ENCODE assay signal across 8 mouse cellular contexts in the genomic region with DNA sequence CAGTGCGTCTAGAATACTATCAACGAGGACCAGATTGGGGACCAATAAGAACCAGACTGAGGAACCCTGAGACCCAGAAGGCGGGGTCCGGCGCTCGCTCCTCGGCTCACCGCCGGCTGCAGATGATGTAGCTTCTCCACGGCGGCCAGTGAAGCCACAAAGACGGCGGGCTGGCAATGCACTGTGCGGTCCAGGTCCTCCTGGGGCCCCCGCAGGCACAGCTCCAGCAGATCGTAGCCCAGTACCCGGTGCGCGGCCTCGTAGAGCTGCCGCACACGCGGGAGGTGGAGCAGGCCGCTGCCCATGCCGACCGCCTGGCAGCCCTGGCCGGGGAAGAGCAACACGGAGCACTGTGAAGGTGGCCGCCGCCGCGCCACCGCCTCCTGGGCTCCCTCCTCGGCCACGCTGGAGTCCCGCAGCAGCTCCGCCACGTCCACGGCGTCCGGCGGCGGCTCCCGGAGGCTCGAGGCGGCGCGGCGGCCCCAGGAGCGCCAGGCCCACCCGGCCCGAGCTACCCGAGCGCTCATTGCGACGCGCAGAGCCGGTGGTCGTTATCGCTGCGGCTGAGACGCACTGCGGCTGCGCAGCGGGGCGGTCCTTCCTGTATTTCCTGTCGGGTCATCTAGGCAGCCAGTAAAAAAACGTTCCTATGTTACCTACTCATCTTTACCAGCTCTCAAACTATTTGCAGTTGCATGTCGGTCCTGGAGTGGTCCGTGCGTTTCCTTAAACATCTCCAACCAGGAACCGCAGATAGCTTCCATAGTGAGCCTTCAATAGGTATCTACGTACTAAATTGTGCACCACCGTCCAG. TPM values are rescaled to one million over a fixed set of nuclear protein-coding genes. Genes with fewer than 3 reads are reported as not detected.
A peak's percentile ranks its signal among the peaks of the same experiment; 100 is the strongest.
DNase-seq lines count a peak whose midpoint lies in the region; ATAC-seq lines count a peak whose summit lies in the region.

No protein-coding gene starts in this region.

- H3K4me2 ChIP-seq in intestine, embryonic 14.5 days (ENCODE audit: low read length) = peak overlapping the region; percentile 80

- DNase-seq in adrenal gland, adult 2 months = peak; percentile 93
- DNase-seq in embryo, embryonic 11 days = peak; percentile 93
- peak; percentile 80 for DNase-seq in gastrocnemius, postnatal 25 days
- peak; percentile 92 for DNase-seq in intestine, embryonic 14.5 days (ENCODE audit: low spot score)
- peak; percentile 84 to 91 for DNase-seq in left cerebral cortex, postnatal 10 days (ENCODE audit: extremely low spot score in 1 of 2, low spot score in 2 of 2)
- peak; percentile 93 to 94 for DNase-seq in right cerebral cortex, postnatal 10 days (ENCODE audit: low spot score in 2 of 2)
- DNase-seq in urinary bladder, postnatal 14 days (ENCODE audit: low spot score) = peak; percentile 87

- peak; percentile 88 for ATAC-seq in intestine, embryonic 14.5 days (replicated peaks; ENCODE audit: low FRiP score, low TSS enrichment, low read depth)
- ATAC-seq in megakaryocyte progenitor cell, adult 5-6 weeks (replicated peaks; ENCODE audit: poor library complexity) = peak; percentile 92

- peak overlapping the region; percentile 90 for H3K27ac ChIP-seq in intestine, embryonic 14.5 days (ENCODE audit: low read depth)

- intact Hi-C loops in left cerebral cortex, postnatal 10 days (cut with DNase I) = no loop called here

- H3K36me3 ChIP-seq in intestine, embryonic 14.5 days (ENCODE audit: control insufficient read depth, insufficient read depth, low read length) = peaks cover 23% of the 10 kb centered on the region

- H3K9ac ChIP-seq in intestine, embryonic 14.5 days (ENCODE audit: low read length) = peak overlapping the region; percentile 86

- under 1% methylated on average over 74 of the region's 74 CpGs for WGBS in intestine, embryonic 14.5 days

- H3K4me3 ChIP-seq in intestine, embryonic 14.5 days (ENCODE audit: low read depth, low read length) = peak overlapping the region; percentile 91

- H3K27me3 ChIP-seq in intestine, embryonic 14.5 days (replicated peaks; ENCODE audit: control insufficient read depth, insufficient read depth, low read length) = no peaks in the 10 kb centered on the region

- H3K4me1 ChIP-seq in intestine, embryonic 14.5 days (replicated peaks; ENCODE audit: control insufficient read depth, insufficient read depth, low read length) = 0 out of 2 replicates have a peak, but pooled peaks cover 5% of the 10 kb centered on the region

- no peaks in the 10 kb centered on the region for H3K9me3 ChIP-seq in intestine, embryonic 14.5 days (ENCODE audit: control insufficient read depth, low read length)

RNA-seq across cellular contexts. Expression of a gene that starts 8.0 kb away (rescaled TPM):
- 100 to 1,000 TPM; 298 to 606 TPM for total RNA-seq in adrenal gland, adult 2 months (2021)
- polyA plus RNA-seq in adrenal gland, adult 2 months (2012; rRNA removed) = 1,564 and 1,830 TPM in 2 replicates
- 10 to 100 TPM; 21.2 to 34.5 TPM for total RNA-seq in gastrocnemius, postnatal 25 days (2021)
- polyA plus RNA-seq in intestine, embryonic 14.5 days (2014; fragmentation: Nextera tagmentation; extraction: Ambion mirVana) = 95.1 and 107 TPM in 2 replicates
- 1 to 10 TPM; 2.6 to 2.9 TPM for total RNA-seq in left cerebral cortex, postnatal 10 days (2021)
- 123 and 129 TPM in 2 replicates for total RNA-seq in megakaryocyte progenitor cell, adult 5-6 weeks (2015)
- total RNA-seq in megakaryocyte progenitor cell, adult 5-6 weeks (2017) = 70.4 and 103 TPM in 2 replicates

RNA-seq across cellular contexts. Expression of a gene that starts 8.2 kb away (rescaled TPM):
- total RNA-seq in adrenal gland, adult 2 months (2021) = 10 to 100 TPM; 26.2 to 45.8 TPM
- 86.0 and 113 TPM in 2 replicates for polyA plus RNA-seq in adrenal gland, adult 2 months (2012; rRNA removed)
- total RNA-seq in gastrocnemius, postnatal 25 days (2021) = 10 to 100 TPM; 18.6 to 21.4 TPM
- 41.1 and 41.6 TPM in 2 replicates for polyA plus RNA-seq in intestine, embryonic 14.5 days (2014; fragmentation: Nextera tagmentation; extraction: Ambion mirVana)
- 10 to 100 TPM; 33.8 to 38.3 TPM for total RNA-seq in left cerebral cortex, postnatal 10 days (2021)
- total RNA-seq in megakaryocyte progenitor cell, adult 5-6 weeks (2015) = 13.2 and 17.6 TPM in 2 replicates
- total RNA-seq in megakaryocyte progenitor cell, adult 5-6 weeks (2017) = 15.3 and 16.3 TPM in 2 replicates

RNA-seq across cellular contexts. Expression of a gene that starts 28.7 kb away (rescaled TPM):
- 1 to 10 TPM; 3.2 to 7.3 TPM for total RNA-seq in adrenal gland, adult 2 months (2021)
- 9.1 and 11.4 TPM in 2 replicates for polyA plus RNA-seq in adrenal gland, adult 2 months (2012; rRNA removed)
- total RNA-seq in gastrocnemius, postnatal 25 days (2021) = 1 to 10 TPM in 1 of 2 experiments, under 1 TPM in 1; 0.59 to 1.3 TPM
- polyA plus RNA-seq in intestine, embryonic 14.5 days (2014; fragmentation: Nextera tagmentation; extraction: Ambion mirVana) = 5.1 and 6.0 TPM in 2 replicates
- not detected for total RNA-seq in left cerebral cortex, postnatal 10 days (2021)
- 0.15 TPM in 1 of 2 replicates, not detected in the other for total RNA-seq in megakaryocyte progenitor cell, adult 5-6 weeks (2015)
- 0.25 TPM in 1 of 2 replicates, not detected in the other for total RNA-seq in megakaryocyte progenitor cell, adult 5-6 weeks (2017)

RNA-seq across cellular contexts. Expression of a gene that starts 39.6 kb away (rescaled TPM):
- total RNA-seq in adrenal gland, adult 2 months (2021) = 10 to 100 TPM; 31.7 to 46.2 TPM
- 47.4 and 48.0 TPM in 2 replicates for polyA plus RNA-seq in adrenal gland, adult 2 months (2012; rRNA removed)
- 1 to 10 TPM; 4.2 to 4.9 TPM for total RNA-seq in gastrocnemius, postnatal 25 days (2021)
- polyA plus RNA-seq in intestine, embryonic 14.5 days (2014; fragmentation: Nextera tagmentation; extraction: Ambion mirVana) = 36.2 and 40.3 TPM in 2 replicates
- total RNA-seq in left cerebral cortex, postnatal 10 days (2021) = 10 to 100 TPM; 19.1 to 19.2 TPM
- total RNA-seq in megakaryocyte progenitor cell, adult 5-6 weeks (2015) = 17.0 and 20.8 TPM in 2 replicates
- 10.9 and 11.6 TPM in 2 replicates for total RNA-seq in megakaryocyte progenitor cell, adult 5-6 weeks (2017)

RNA-seq across cellular contexts. Expression of a gene that starts 44.7 kb away (rescaled TPM):
- total RNA-seq in adrenal gland, adult 2 months (2021) = 10 to 100 TPM in 1 of 2 experiments, 1 to 10 TPM in 1; 7.4 to 13.6 TPM
- polyA plus RNA-seq in adrenal gland, adult 2 months (2012; rRNA removed) = 4.5 and 4.7 TPM in 2 replicates
- total RNA-seq in gastrocnemius, postnatal 25 days (2021) = 1 to 10 TPM; 2.2 to 6.3 TPM
- 12.6 and 15.3 TPM in 2 replicates for polyA plus RNA-seq in intestine, embryonic 14.5 days (2014; fragmentation: Nextera tagmentation; extraction: Ambion mirVana)
- total RNA-seq in left cerebral cortex, postnatal 10 days (2021) = 10 to 100 TPM; 57.7 to 61.2 TPM
- 6.2 and 7.6 TPM in 2 replicates for total RNA-seq in megakaryocyte progenitor cell, adult 5-6 weeks (2015)
- 2.0 and 4.9 TPM in 2 replicates for total RNA-seq in megakaryocyte progenitor cell, adult 5-6 weeks (2017)

Comparison
In these comparisons a context has a peak if more than half of its experiments do, and no peak if none do; other contexts are left out.
1. Peak in every context shown above with its lines: DNase-seq, ATAC-seq, H3K4me3 ChIP-seq and H3K27ac ChIP-seq.
2. RNA of a gene that starts 8.0 kb away (total RNA-seq): 298 to 606 TPM in adrenal gland, adult 2 months, 70.4 to 129 TPM in megakaryocyte progenitor cell, adult 5-6 weeks and 21.2 to 34.5 TPM in gastrocnemius, postnatal 25 days; 2.6 to 2.9 TPM in left cerebral cortex, postnatal 10 days; every median in the first group is over 4 times any median in the second.